Mouse (Mus musculus): ENCODE measurements around the gene Tuba1c.

The Tuba1c gene

GRCm38 (mm10) chr15:98994957-98995520 lies 34.7 kb upstream of the Tuba1c start:
- in situ Hi-C loops (cut with MboI, MseI) = no loop called here

- in situ Hi-C loops (cut with MboI, MseI) = no loop called here
Measured at GRCm38 (mm10) chr15:98996840-98997239, 32.9 kb upstream of the Tuba1c start.

GRCm38 (mm10) chr15:98997938-98998774 lies 31.5 kb upstream of the Tuba1c start:
- in situ Hi-C loops (cut with MboI, MseI) = no loop called here

- in situ Hi-C loops (cut with MboI, MseI) = no loop called here
Measured at GRCm38 (mm10) chr15:98998775-98999157, 30.9 kb upstream of the Tuba1c start.

- in situ Hi-C loops (cut with MboI, MseI) = loop anchor here (5.0 kb wide), 1 partner anchor 98 kb away; no protein-coding TSS in a partner anchor
Measured at GRCm38 (mm10) chr15:99000535-99001283, 29.0 kb upstream of the Tuba1c start.

GRCm38 (mm10) chr15:99001451-99001931 lies 28.2 kb upstream of the Tuba1c start:
- in situ Hi-C loops (cut with MboI, MseI) = loop anchor here (5.0 kb wide), 1 partner anchor 99 kb away; no protein-coding TSS in a partner anchor

- in situ Hi-C loops (cut with MboI, MseI) = loop anchor here (5.0 kb wide), 1 partner anchor 101 kb away; no protein-coding TSS in a partner anchor
Measured at GRCm38 (mm10) chr15:99003600-99003999, 26.1 kb upstream of the Tuba1c start.

GRCm38 (mm10) chr15:99008801-99009241 lies 20.9 kb upstream of the Tuba1c start:
- in situ Hi-C loops (cut with MboI, MseI) = no loop called here

- in situ Hi-C loops (cut with MboI, MseI) = no loop called here
Measured at GRCm38 (mm10) chr15:99010896-99011295, 18.8 kb upstream of the Tuba1c start.

- in situ Hi-C loops (cut with MboI, MseI) = no loop called here
Measured at GRCm38 (mm10) chr15:99011946-99012345, 17.7 kb upstream of the Tuba1c start.

GRCm38 (mm10) chr15:99014496-99015030 lies 15.1 kb upstream of the Tuba1c start:
- in situ Hi-C loops (cut with MboI, MseI) = no loop called here

GRCm38 (mm10) chr15:99017355-99017761 lies 12.3 kb upstream of the Tuba1c start:
- in situ Hi-C loops (cut with MboI, MseI) = no loop called here

GRCm38 (mm10) chr15:99017986-99018385 lies 11.7 kb upstream of the Tuba1c start:
- in situ Hi-C loops (cut with MboI, MseI) = no loop called here

GRCm38 (mm10) chr15:99018630-99019029 lies 11.1 kb upstream of the Tuba1c start:
- in situ Hi-C loops (cut with MboI, MseI) = no loop called here

GRCm38 (mm10) chr15:99019436-99019835 lies 10.3 kb upstream of the Tuba1c start:
- in situ Hi-C loops (cut with MboI, MseI) = no loop called here

- in situ Hi-C loops (cut with MboI, MseI) = no loop called here
Measured at GRCm38 (mm10) chr15:99020171-99020570, 9.5 kb upstream of the Tuba1c start.

GRCm38 (mm10) chr15:99021255-99021654 lies 8.4 kb upstream of the Tuba1c start:
- in situ Hi-C loops (cut with MboI, MseI) = no loop called here

GRCm38 (mm10) chr15:99024668-99025314 lies 4.9 kb upstream of the Tuba1c start:
- in situ Hi-C loops (cut with MboI, MseI) = no loop called here

- in situ Hi-C loops (cut with MboI, MseI) = no loop called here
Measured at GRCm38 (mm10) chr15:99025414-99025813, 4.3 kb upstream of the Tuba1c start.

GRCm38 (mm10) chr15:99026259-99026658 lies 3.4 kb upstream of the Tuba1c start:
- in situ Hi-C loops (cut with MboI, MseI) = no loop called here

- in situ Hi-C loops (cut with MboI, MseI) = no loop called here
Measured at GRCm38 (mm10) chr15:99027116-99027515, 2.6 kb upstream of the Tuba1c start.
